Mouse (Mus musculus) B cell, adult 2 months (primary cell): ENCODE data around the gene Gm11559.
"Not testable (repeated sequence)": the region's sequence is repeated elsewhere in the genome, so short reads cannot be mapped to it uniquely, and the experiment has no call there.

ENCODE experiments used
- DNase-seq, 2 experiments: peaks; one replicate each; pipeline ENCODE4 v3.0.0; 2022

Gm11559 gene

GRCm38 (mm10) chr11:99864176-99864575 is at the start of gene Gm11559:
Gene Gm11559, plus strand, starts transcription at chr11:99864476.
- not testable (repeated sequence) for DNase-seq

- not testable (repeated sequence) for DNase-seq
These were observed 48.7 kb upstream of the Gm11559 start, which contains the start of gene Gm11564 for GRCm38 (mm10) chr11:99815566-99815965. Gene Gm11564, minus strand, starts transcription at chr11:99815666.

GRCm38 (mm10) chr11:99837966-99838365 is 26.3 kb upstream of the Gm11559 start, which contains the start of gene 2300003K06Rik:
Gene 2300003K06Rik, minus strand, starts transcription at chr11:99838066.
- no peak for DNase-seq

GRCm38 (mm10) chr11:99842185-99842584 is 22.1 kb upstream of the Gm11559 start:
- no peak for DNase-seq

GRCm38 (mm10) chr11:99846746-99847145 is 17.5 kb upstream of the Gm11559 start:
- no peak for DNase-seq

- DNase-seq: no peak
These were observed 12.8 kb upstream of the Gm11559 start, which contains the start of gene Krtap4-16 for GRCm38 (mm10) chr11:99851508-99851907. Gene Krtap4-16, minus strand, starts transcription at chr11:99851608.

GRCm38 (mm10) chr11:99854121-99854520 is 10.2 kb upstream of the Gm11559 start:
- no peak for DNase-seq

GRCm38 (mm10) chr11:99857617-99858016 is 6.7 kb upstream of the Gm11559 start, which contains the start of gene Gm11568:
Gene Gm11568, plus strand, starts transcription at chr11:99857917.
- DNase-seq: no peak

GRCm38 (mm10) chr11:99858761-99859160 is 5.5 kb upstream of the Gm11559 start:
- no peak for DNase-seq

GRCm38 (mm10) chr11:99873089-99873488 is 8.8 kb downstream of the Gm11559 start, which contains the start of gene Krtap9-1:
Gene Krtap9-1, plus strand, starts transcription at chr11:99873389.
- DNase-seq: not testable (repeated sequence)

- DNase-seq: not testable (repeated sequence)
These were observed 14.6 kb downstream of the Gm11559 start, which contains the start of gene Gm11567 for GRCm38 (mm10) chr11:99878887-99879286. Gene Gm11567, plus strand, starts transcription at chr11:99879187.

- no peak for DNase-seq
These were observed 43.3 kb downstream of the Gm11559 start, which contains the start of gene Krtap31-1 for GRCm38 (mm10) chr11:99907620-99908019. Gene Krtap31-1, plus strand, starts transcription at chr11:99907920.

GRCm38 (mm10) chr11:99914451-99914850 is 50.2 kb downstream of the Gm11559 start, which contains the start of gene Gm11565:
Gene Gm11565, plus strand, starts transcription at chr11:99914751.
- DNase-seq: no peak
